Mouse (Mus musculus) heart, embryonic 10.5 days (tissue): Measurements from ENCODE around the gene Trpm8. TPM values are rescaled to one million over a fixed set of nuclear protein-coding genes. Genes with fewer than 3 reads are reported as not detected.

ENCODE experiments used
- DNase-seq: peaks from one replicate; pipeline ENCODE4 v3.0.0-alpha.2; 2017; ENCODE audit warnings: low spot score
- H3K27ac ChIP-seq: fragments of 300-500 bp; sonication (generic); 2 replicates; pipeline ENCODE4 v1.5.1; 2016; ENCODE audit warnings: mild to moderate bottlenecking
- H3K27me3 ChIP-seq: fragments of 300-500 bp; sonication (generic); 2 replicates; pipeline ENCODE4 v1.6.1; 2016; ENCODE audit warnings: mild to moderate bottlenecking; ENCODE audit not compliant: poor library complexity, insufficient read depth, severe bottlenecking
- H3K36me3 ChIP-seq: fragments of 300-500 bp; sonication (generic); 2 replicates; pipeline ENCODE4 v1.6.1; 2016; ENCODE audit warnings: mild to moderate bottlenecking, moderate library complexity
- H3K4me1 ChIP-seq: fragments of 300-500 bp; sonication (generic); 2 replicates; pipeline ENCODE4 v1.6.1; 2016; ENCODE audit warnings: mild to moderate bottlenecking
- H3K4me3 ChIP-seq: fragments of 300-500 bp; sonication (generic); 2 replicates; pipeline ENCODE4 v1.5.1; 2016; ENCODE audit warnings: mild to moderate bottlenecking, moderate library complexity
- H3K9me3 ChIP-seq: fragments of 300-500 bp; sonication (generic); 2 replicates; pipeline ENCODE4 v1.6.1; 2016; ENCODE audit warnings: mild to moderate bottlenecking, moderate library complexity
- WGBS: fragments of 180-500 bp; shearing (Covaris S2); methylation state at CpG from one replicate; pipeline ENCODE4 v1.1.7; 2016; 5-methylcytosine and 5-hydroxymethylcytosine counted together
- polyA plus RNA-seq: library from polyadenylated mRNA; unstranded; fragments of >200 nt; fragmentation: Nextera tagmentation; extraction: Ambion mirVana; gene quantifications from 2 replicates; pipeline ENCODE4 v1.2.1, GENCODE M21; 2016

The Trpm8 gene
- polyA plus RNA-seq: 0.11 and 0.15 TPM in 2 replicates

- H3K4me3 ChIP-seq: peak within 1 kb of the TSS; percentile 69
- no peaks in the 10 kb centered on the region for H3K27me3 ChIP-seq
- peaks cover 34% of the 10 kb centered on the region for H3K36me3 ChIP-seq
- peak within 1 kb of the TSS; percentile 91 for H3K27ac ChIP-seq
- H3K4me1 ChIP-seq: peaks cover 13% of the 10 kb centered on the region
- WGBS: under 1% methylated on average over 50 of the region's 50 CpGs
- DNase-seq: peak; percentile 100
- peaks cover 10% of the 10 kb centered on the region; the same call in 1 of the 2 replicates for H3K9me3 ChIP-seq
These were observed at the start of gene Trpm8, which contains the start of gene Hjurp for GRCm38 (mm10) chr1:88277098-88277817. Gene Trpm8 (plus strand): TSS chr1:88277661. Gene Hjurp (minus strand): TSS chr1:88277633.

- Histone ChIP-seq H3K27me3 (no peaks in the 10 kb centered on the region), H3K9me3 (peaks cover 78% of the 10 kb centered on the region), H3K27ac (no peak overlapping the region), H3K36me3 (no peaks in the 10 kb centered on the region), H3K4me3 (no peak overlapping the region), H3K4me1 (no peaks in the 10 kb centered on the region)
- peak; percentile 88 for DNase-seq
- WGBS: 64% methylated on average over 7 of the region's 7 CpGs
These were observed 49.3 kb upstream of the Trpm8 start for GRCm38 (mm10) chr1:88228121-88228520.

- Histone ChIP-seq H3K4me3 (no peak overlapping the region), H3K4me1 (no peaks in the 10 kb centered on the region), H3K9me3 (peaks cover 93% of the 10 kb centered on the region), H3K36me3 (no peaks in the 10 kb centered on the region), H3K27ac (no peak overlapping the region), H3K27me3 (no peaks in the 10 kb centered on the region)
- 73% methylated on average over 3 of the region's 3 CpGs for WGBS
- no peak for DNase-seq
These were observed 47.9 kb upstream of the Trpm8 start for GRCm38 (mm10) chr1:88229566-88229965.

- no peak for DNase-seq
- Histone ChIP-seq H3K9me3 (peaks cover 97% of the 10 kb centered on the region), H3K4me1 (no peaks in the 10 kb centered on the region), H3K36me3 (no peaks in the 10 kb centered on the region), H3K27ac (no peak overlapping the region), H3K4me3 (no peak overlapping the region), H3K27me3 (no peaks in the 10 kb centered on the region)
- WGBS: 77% methylated on average over 5 of the region's 5 CpGs
These were observed 47.5 kb upstream of the Trpm8 start for GRCm38 (mm10) chr1:88229986-88230385.

- no peak overlapping the region for H3K4me3 ChIP-seq
- WGBS: 70% methylated on average over 7 of the region's 7 CpGs
- H3K9me3 ChIP-seq: peaks cover 99% of the 10 kb centered on the region
- no peak overlapping the region for H3K27ac ChIP-seq
- no peak for DNase-seq
- no peaks in the 10 kb centered on the region for H3K4me1 ChIP-seq
- H3K36me3 ChIP-seq: no peaks in the 10 kb centered on the region
- no peaks in the 10 kb centered on the region for H3K27me3 ChIP-seq
These were observed 47.0 kb upstream of the Trpm8 start for GRCm38 (mm10) chr1:88230421-88230820.

- Histone ChIP-seq H3K4me3 (no peak overlapping the region), H3K27me3 (no peaks in the 10 kb centered on the region), H3K4me1 (no peaks in the 10 kb centered on the region), H3K9me3 (peaks cover 99% of the 10 kb centered on the region), H3K27ac (no peak overlapping the region), H3K36me3 (no peaks in the 10 kb centered on the region)
- DNase-seq: no peak
- 73% methylated on average over 6 of the region's 6 CpGs for WGBS
These were observed 46.3 kb upstream of the Trpm8 start for GRCm38 (mm10) chr1:88230981-88231802.

DNA sequence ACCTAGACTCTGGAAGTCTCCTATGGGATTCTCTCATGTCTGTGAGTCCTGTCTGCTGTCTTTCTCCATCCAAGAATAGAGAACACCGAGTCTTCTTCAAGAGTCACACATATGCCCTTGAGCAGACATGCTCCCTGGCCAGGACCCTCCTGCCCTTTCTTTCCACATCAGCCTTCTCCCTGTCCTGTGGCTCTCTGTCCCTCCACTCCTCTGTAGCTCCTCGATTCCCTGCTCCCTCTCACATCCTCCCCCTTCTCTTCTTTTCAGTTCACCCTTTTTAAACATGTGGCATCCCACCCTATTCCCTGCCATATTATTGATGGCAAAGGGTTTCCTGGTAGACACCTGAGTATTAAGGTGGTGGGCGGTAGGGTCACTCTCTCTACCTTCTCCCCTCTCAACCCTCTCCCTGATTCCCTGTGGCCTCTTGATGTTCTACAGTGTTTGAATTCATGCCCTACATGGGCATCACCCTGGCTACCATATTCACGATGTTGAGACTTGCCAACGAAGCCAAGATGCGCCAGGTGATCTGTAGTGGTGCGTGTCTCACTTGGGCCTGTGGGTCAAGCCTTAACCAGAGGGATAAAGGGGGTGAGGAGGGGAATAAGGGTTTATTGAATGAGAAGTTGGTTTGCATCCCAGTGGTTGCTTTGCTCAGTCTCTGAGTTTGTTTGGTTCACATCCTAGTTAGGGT lies 45.5 kb upstream of the Trpm8 start:
- no peak overlapping the region for H3K27ac ChIP-seq
- no peak for DNase-seq
- H3K4me1 ChIP-seq: no peaks in the 10 kb centered on the region
- peaks cover 96% of the 10 kb centered on the region for H3K9me3 ChIP-seq
- no peak overlapping the region for H3K4me3 ChIP-seq
- H3K27me3 ChIP-seq: no peaks in the 10 kb centered on the region
- no peaks in the 10 kb centered on the region for H3K36me3 ChIP-seq
- 58% methylated on average over 7 of the region's 7 CpGs for WGBS

- Histone ChIP-seq H3K4me3 (no peak overlapping the region), H3K36me3 (no peaks in the 10 kb centered on the region)
- 52% methylated on average over 3 of the region's 3 CpGs for WGBS
These were observed 44.6 kb upstream of the Trpm8 start for GRCm38 (mm10) chr1:88232664-88233380.

DNA sequence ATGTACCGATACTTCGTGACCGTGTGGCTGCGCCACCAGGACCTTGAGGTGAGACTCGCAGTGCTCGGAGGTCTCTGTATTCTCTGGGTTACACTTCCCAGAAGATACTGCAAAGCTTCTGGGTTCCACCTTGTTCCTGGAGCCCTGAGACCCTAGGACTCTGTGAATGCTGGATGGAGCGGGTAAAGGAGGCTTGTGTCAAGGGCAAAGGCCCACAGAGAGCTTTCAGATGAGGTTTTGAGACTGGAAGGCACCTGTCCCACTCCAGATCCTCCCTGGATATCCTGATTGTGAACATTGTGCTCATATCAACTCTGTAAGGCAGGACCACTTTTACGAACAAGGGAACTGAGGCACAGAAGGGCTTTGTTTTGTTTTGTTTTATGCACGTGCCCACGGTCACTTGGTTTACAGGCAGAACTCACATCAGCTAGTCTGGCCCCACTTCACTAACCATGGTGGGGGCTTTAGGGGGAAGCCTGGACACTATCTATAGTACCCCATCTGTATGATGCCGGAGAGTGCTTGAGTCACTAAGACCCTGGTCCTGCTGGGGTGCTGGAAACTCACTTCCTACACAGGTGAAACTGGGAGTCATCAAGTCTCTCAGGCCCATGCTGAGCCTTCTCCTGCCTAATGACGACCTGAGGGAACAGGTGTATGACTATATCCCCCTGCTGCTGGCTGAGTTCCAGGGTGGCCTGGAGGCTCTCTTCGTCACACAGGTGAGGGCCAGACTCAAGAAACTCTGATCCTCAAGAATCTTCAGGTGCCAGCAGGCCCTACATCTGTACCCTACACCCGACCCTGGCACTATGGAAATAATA lies 43.8 kb upstream of the Trpm8 start:
- H3K27me3 ChIP-seq: no peaks in the 10 kb centered on the region
- H3K27ac ChIP-seq: no peak overlapping the region
- peaks cover 96% of the 10 kb centered on the region for H3K9me3 ChIP-seq
- no peaks in the 10 kb centered on the region for H3K36me3 ChIP-seq
- no peak overlapping the region for H3K4me3 ChIP-seq
- H3K4me1 ChIP-seq: no peaks in the 10 kb centered on the region
- 62% methylated on average over 14 of the region's 14 CpGs for WGBS
- no peak for DNase-seq

More at GRCm38 (mm10) chr1:88232664-88233380, 44.6 kb upstream of the Trpm8 start:
- peaks cover 96% of the 10 kb centered on the region for H3K9me3 ChIP-seq
- H3K27me3 ChIP-seq: no peaks in the 10 kb centered on the region
- no peak for DNase-seq
- no peaks in the 10 kb centered on the region for H3K4me1 ChIP-seq
- no peak overlapping the region for H3K27ac ChIP-seq

GRCm38 (mm10) chr1:88234248-88234610 lies 43.2 kb upstream of the Trpm8 start:
- Histone ChIP-seq H3K4me3 (no peak overlapping the region), H3K4me1 (no peaks in the 10 kb centered on the region), H3K27ac (no peak overlapping the region), H3K9me3 (peaks cover 96% of the 10 kb centered on the region), H3K36me3 (no peaks in the 10 kb centered on the region), H3K27me3 (no peaks in the 10 kb centered on the region)
- DNase-seq: no peak
- 61% methylated on average over 4 of the region's 4 CpGs for WGBS

- peaks cover 96% of the 10 kb centered on the region for H3K9me3 ChIP-seq
- WGBS: 44% methylated on average over 5 of the region's 5 CpGs
These were observed 42.8 kb upstream of the Trpm8 start for GRCm38 (mm10) chr1:88234646-88235045.

More at GRCm38 (mm10) chr1:88234646-88235045, 42.8 kb upstream of the Trpm8 start:
- no peaks in the 10 kb centered on the region for H3K27me3 ChIP-seq
- H3K27ac ChIP-seq: no peak overlapping the region
- H3K4me1 ChIP-seq: no peaks in the 10 kb centered on the region
- no peak overlapping the region for H3K4me3 ChIP-seq
- no peak for DNase-seq
- no peaks in the 10 kb centered on the region for H3K36me3 ChIP-seq
